28 mouse cellular contexts compared by ENCODE assay signal in genomic region chr6:30126766-30127165, GRCm38 (mm10).
DNase-seq lines count a peak whose midpoint lies in the region; ATAC-seq and TF ChIP-seq lines count a peak whose summit lies in the region.
"Had no signal": no experiment of that assay in that cellular context is flagged by ENCODE, and none has a peak within 500 bp of the region (broad histone marks: within the 10 kb centered on the region; RNA-seq: fewer than 3 reads in every experiment).

No protein-coding gene starts in this region.

- no peak for TF ChIP-seq CTCF in kidney, adult 2 months (conservative IDR thresholded peaks at IDR 0.05; ENCODE audit: insufficient read depth, insufficient read length, low read depth, low read length)

- no peak overlapping the region for H3K9ac ChIP-seq in kidney, embryonic 15.5 days
- H3K9ac ChIP-seq: forebrain, embryonic 13.5 days; forebrain, postnatal 0 days; heart, embryonic 13.5 days; hindbrain, embryonic 14.5 days had no signal

- WGBS in kidney, adult 2 months: 45% methylated on average over 8 of the region's 9 CpGs
- 42% methylated on average over 8 of the region's 9 CpGs for WGBS in kidney, embryonic 15.5 days

- no peak overlapping the region for H3K4me3 ChIP-seq in kidney, adult 2 months (ENCODE audit: insufficient read depth, low read depth, low read length)
- H3K4me3 ChIP-seq in kidney, embryonic 15.5 days (replicated peaks): no peak overlapping the region
- H3K4me3 ChIP-seq: forebrain, embryonic 10.5 days; forebrain, embryonic 13.5 days; gastrocnemius, adult 2 months; heart, embryonic 13.5 days had no signal

- no peaks in the 10 kb centered on the region for H3K9me3 ChIP-seq in kidney, embryonic 15.5 days (replicated peaks)
- H3K9me3 ChIP-seq: forebrain, embryonic 10.5 days; forebrain, embryonic 13.5 days; G1E; heart, embryonic 13.5 days had no signal

- H3K27ac ChIP-seq in kidney, adult 2 months (ENCODE audit: insufficient read depth, low read depth, low read length): no peak overlapping the region
- no peak overlapping the region for H3K27ac ChIP-seq in kidney, embryonic 15.5 days
- H3K27ac ChIP-seq: forebrain, embryonic 10.5 days; forebrain, embryonic 13.5 days; gastrocnemius, adult 2 months; heart, embryonic 13.5 days; hindbrain, embryonic 14.5 days; hindbrain, postnatal 0 days had no signal

- TF ChIP-seq POLR2A in kidney, adult 2 months (IDR thresholded peaks at IDR 0.05; ENCODE audit: low read depth, low read length): no peak

- H3K4me1 ChIP-seq in kidney, adult 2 months (ENCODE audit: control insufficient read depth, insufficient read depth, low read length): no peaks in the 10 kb centered on the region
- H3K4me1 ChIP-seq in kidney, embryonic 15.5 days: no peaks in the 10 kb centered on the region; the same call in 1 of the 2 replicates
- H3K4me1 ChIP-seq: forebrain, embryonic 10.5 days; forebrain, embryonic 13.5 days; heart, embryonic 13.5 days had no signal

- H3K27me3 ChIP-seq in kidney, adult 2 months (replicated peaks; ENCODE audit: control insufficient read depth, insufficient read depth, low read length): no peaks in the 10 kb centered on the region
- no peaks in the 10 kb centered on the region for H3K27me3 ChIP-seq in kidney, embryonic 15.5 days
- H3K27me3 ChIP-seq: CH12.LX; forebrain, embryonic 13.5 days; heart, embryonic 13.5 days; Patski had no signal

- peak; percentile 38 for DNase-seq in adrenal gland, postnatal 10 days
- no peak for DNase-seq in adrenal gland, postnatal 25 days
- DNase-seq in kidney, adult 2 months: peak; percentile 33
- DNase-seq in kidney, adult 18-20 months: no peak
- peak; percentile 18 for DNase-seq in kidney, postnatal 36 days
- DNase-seq in adipocyte (ENCODE audit: low spot score): peak; percentile 76
- DNase-seq in cerebellum, postnatal 36 days: no peak
- DNase-seq: B cell, adult 2 months; cerebellum, adult 11-12 months; cerebellum, adult 8-10 months; cerebellum, postnatal 10 days; forebrain, postnatal 0 days; gastrocnemius, adult 2 months; gastrocnemius, postnatal 14 days; heart, adult 18-20 months; heart, postnatal 14 days; heart, postnatal 4 days had no signal

- H3K4me2 ChIP-seq in kidney, embryonic 15.5 days: no peak overlapping the region
- H3K4me2 ChIP-seq: forebrain, embryonic 13.5 days; heart, embryonic 13.5 days; hindbrain, embryonic 14.5 days had no signal

- no peak for ATAC-seq in kidney, embryonic 15.5 days (replicated peaks; ENCODE audit: low FRiP score)
- ATAC-seq: forebrain, embryonic 13.5 days; forebrain, postnatal 0 days; hindbrain, postnatal 0 days; inflammation-experienced regulatory T-cells, adult 6 months; intestine, embryonic 16.5 days; Patski had no signal

- H3K36me3 ChIP-seq in kidney, adult 2 months (ENCODE audit: control insufficient read depth, insufficient read depth, low read length): no peaks in the 10 kb centered on the region; the same call in 1 of the 2 replicates
- H3K36me3 ChIP-seq in kidney, embryonic 15.5 days: peaks cover 75% of the 10 kb centered on the region

Comparison
In these comparisons a context has a peak if more than half of its experiments do, and no peak if none do; other contexts are left out.
1. DNase-seq: peak in adrenal gland, postnatal 10 days (single experiment), kidney, adult 2 months (single experiment), kidney, postnatal 36 days (2 of 2) and adipocyte (single experiment); none in adrenal gland, postnatal 25 days (single experiment), kidney, adult 18-20 months (single experiment) and cerebellum, postnatal 36 days (0 of 2).